Mouse (Mus musculus): ENCODE measurements around the gene Ldoc1. TPM values are rescaled to one million over a fixed set of nuclear protein-coding genes. Genes with fewer than 3 reads are reported as not detected.

Gene Ldoc1
- total RNA-seq (2018; cell fraction: chromatin; rRNA removed): not detected
- total RNA-seq (2018; cell fraction: cytosol; rRNA removed): not detected
- not detected for total RNA-seq (2018; cell fraction: nucleus; rRNA removed)
- polyA plus RNA-seq (2018): not detected in 3 replicates

DNA sequence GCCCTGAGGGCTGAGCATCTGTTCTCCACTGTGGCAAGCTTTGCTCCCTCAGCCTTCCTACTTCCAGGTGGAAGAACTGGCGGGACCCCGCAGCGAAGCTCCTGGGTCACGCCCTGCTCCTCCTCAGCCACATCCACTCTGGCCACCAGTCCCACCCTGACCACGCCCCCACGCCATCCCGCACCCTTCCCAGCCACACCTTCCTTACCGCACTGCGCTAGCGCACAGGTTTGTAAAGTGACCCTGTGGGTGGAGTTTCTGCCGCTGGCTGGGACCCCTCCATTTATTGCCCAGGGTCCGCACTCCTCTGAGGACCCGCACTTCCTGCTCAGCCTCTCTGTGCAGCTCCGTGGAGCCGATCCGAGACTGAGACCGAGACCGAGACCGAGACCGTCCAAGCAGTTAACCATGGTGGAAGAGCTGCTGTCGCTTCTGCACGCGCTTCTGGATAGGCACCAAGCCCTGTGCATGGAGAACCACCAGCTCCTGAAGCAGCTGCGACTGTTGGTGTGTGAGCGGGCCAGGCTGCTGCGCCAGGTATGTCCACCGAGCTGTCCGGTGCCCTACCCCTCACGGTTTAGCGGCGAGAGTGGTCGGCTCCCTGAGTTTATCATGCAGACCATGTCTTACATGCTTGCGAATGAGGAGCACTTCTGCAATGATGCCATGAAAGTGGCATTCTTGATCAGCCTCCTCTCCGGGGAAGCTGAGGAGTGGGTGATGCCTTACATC is at the start of gene Ldoc1:
Ldoc1 (plus strand) TSS at position 196 of the 732 bp plus-strand sequence.
- Histone ChIP-seq H3K79me2 (ENCODE audit: inconsistent target) (no peaks in the 10 kb centered on the region), H3K4me3 (ENCODE audit: inconsistent target) (no peak within 1 kb of the TSS), H3K27ac (no peak within 1 kb of the TSS), H3K36me3 (ENCODE audit: inconsistent target) (no peaks in the 10 kb centered on the region)
- WGBS (ENCODE audit: missing documents): 54% methylated on average over 30 of the region's 34 CpGs

DNA sequence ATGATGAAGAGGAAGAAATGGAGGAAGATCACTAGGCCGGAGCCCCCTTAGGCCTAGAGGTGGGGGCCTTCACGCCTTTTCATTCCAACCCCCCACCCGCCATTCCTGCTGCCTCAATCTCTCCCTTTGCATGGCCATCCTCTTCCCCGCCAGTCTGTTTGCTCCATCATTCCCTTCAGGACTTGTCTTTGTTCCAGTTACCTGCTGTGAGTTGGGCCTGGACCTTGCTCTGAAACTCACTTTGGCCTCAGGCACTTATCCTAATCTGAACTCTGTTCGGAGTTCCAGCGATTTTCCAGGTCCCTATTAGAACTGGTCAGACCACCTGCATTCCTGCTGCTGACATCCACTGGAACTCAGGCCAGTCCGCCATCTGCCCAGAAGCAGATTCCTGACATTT is 834 bp downstream of the Ldoc1 start:
- Histone ChIP-seq H3K4me3 (ENCODE audit: inconsistent target) (no peak overlapping the region), H3K27ac (no peak overlapping the region), H3K79me2 (ENCODE audit: inconsistent target) (no peaks in the 10 kb centered on the region), H3K36me3 (ENCODE audit: inconsistent target) (no peaks in the 10 kb centered on the region)
- WGBS (ENCODE audit: missing documents): 88% methylated on average over 7 of the region's 7 CpGs

DNA sequence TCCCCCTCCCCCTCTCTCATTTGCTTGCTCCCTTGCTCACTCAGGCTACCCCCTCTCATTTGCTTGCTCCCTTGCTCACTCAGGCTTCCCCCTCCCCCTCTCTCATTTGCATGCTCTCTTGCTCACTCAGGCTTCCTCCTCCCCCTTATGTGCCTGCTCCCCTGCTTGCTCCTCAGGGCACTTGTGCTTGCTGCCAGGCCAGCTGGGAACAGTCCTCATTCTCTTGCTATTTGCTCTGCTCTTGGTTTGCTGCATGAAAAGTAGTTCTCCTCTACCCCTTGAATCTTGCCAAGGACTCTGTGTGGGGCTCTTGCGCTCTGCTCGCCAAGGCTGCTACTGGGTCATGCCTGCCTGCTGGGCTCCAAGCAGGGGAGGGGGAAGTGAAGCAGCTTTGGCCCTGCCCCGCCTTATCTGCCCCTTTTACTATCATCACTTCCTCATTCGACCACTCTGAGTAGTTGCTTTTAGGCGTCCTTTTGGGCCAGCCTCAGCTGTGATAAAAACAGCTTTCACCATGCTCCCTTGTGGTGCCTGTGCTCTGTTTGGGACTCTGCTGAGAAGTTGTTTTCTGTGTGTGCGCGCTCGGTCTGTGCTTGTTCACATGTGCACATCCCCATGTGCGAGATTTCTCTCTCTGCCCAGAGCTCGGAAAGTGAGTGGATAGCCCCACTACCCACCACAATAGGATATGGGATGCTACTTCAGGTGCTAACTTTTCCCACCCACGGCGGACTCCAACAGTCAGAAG is 13.2 kb downstream of the Ldoc1 start:
- H3K79me2 ChIP-seq (ENCODE audit: inconsistent target): no peaks in the 10 kb centered on the region
- whole genome bisulfite sequencing (ENCODE audit: missing documents): 20% methylated on average over 12 of the region's 12 CpGs
- H3K4me3 ChIP-seq (ENCODE audit: inconsistent target): no peak overlapping the region
- H3K36me3 ChIP-seq (ENCODE audit: inconsistent target): no peaks in the 10 kb centered on the region
- H3K27ac ChIP-seq: no peak overlapping the region

DNA sequence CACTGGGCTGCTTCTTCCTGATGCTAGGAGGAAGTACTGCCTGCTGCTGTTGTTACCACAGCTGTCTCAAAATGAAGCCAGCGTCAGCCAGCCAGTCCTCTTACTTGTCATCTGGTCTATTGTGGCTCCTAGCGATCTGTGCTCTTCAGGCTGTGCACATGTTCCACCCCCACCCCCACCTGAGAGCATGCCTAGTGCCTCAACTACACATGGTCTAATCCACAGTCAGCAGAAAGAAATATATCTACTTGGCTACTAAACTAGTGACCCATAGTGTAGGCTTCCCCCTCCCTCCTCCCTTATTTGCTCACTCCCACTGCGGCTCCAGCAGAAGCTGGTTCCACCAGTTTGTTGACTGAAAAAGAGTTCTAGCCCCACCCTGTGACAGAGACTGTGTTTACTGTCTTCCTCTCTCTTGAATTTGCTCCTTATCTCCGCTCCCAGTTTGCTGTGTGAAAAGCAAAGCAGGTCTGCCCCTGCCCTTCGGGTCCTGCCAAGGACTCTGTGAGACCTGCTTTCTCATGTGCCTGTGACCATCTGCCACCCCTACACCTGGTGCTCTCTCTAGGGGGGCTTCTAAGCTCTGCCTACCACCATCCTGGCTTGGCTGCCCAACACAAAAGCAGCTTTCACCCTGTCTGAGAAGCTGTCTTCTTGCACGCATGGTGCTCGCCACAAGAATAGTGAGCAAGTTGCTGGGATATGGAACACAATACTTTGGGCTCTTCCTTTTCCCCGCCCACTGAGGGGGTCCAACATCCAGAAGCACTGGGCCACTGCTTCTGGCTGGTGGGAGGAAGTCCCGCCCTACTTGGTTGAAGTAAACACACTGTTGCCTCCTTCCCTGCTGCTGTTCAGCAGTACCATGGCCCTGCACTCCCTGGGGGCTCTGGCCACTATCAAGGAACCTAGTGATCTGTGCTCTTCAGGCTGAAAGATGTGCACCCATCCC is 14.0 kb downstream of the Ldoc1 start:
- Histone ChIP-seq H3K36me3 (ENCODE audit: inconsistent target) (no peaks in the 10 kb centered on the region), H3K79me2 (ENCODE audit: inconsistent target) (no peaks in the 10 kb centered on the region), H3K27ac (no peak overlapping the region), H3K4me3 (ENCODE audit: inconsistent target) (no peak overlapping the region)
- WGBS (ENCODE audit: missing documents): 54% methylated on average over 9 of the region's 9 CpGs

DNA sequence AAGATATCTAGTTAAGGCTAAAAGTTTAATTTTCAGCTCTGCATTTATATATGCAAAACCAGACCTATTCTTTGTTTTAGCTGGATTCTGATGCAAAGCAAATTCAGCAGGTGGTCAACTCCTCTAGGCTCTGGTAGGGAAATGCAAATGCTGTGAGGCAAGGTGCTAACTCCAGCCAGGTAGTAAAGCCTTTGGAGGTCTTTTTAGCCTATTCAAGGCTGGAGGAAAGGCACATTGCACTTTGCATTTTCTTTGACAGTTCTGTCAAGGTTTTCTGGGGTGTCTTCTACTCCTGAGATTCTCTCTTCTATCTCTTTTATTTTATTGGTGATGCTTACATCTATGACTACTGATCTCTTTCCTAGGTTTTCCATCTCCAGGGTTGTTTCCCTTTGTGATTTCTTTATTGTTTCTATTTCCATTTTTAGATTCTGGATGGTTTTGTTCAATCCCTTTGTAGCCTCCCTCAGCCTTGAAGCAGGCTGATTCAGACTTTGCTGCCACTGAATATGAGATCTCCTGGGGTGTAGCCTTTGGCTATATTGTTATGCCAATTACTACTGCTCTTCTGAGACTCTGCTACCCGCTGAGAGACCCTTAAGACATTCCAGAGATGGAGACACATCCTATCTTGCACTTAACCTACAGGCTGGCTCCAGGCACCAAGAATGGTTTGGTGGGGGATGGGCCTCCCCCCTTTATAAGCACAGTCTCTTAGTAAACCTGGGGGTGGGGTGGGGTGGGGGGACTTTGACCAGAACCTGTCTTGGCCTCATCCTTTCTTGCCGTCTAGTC is 18.4 kb downstream of the Ldoc1 start:
- H3K4me3 ChIP-seq (ENCODE audit: inconsistent target): no peak overlapping the region
- WGBS (ENCODE audit: missing documents): 54% methylated on average over 2 of the region's 2 CpGs

More for the DNA sequence above, 18.4 kb downstream of the Ldoc1 start:
- H3K27ac ChIP-seq: no peak overlapping the region
- H3K79me2 ChIP-seq (ENCODE audit: inconsistent target): no peaks in the 10 kb centered on the region
- no peaks in the 10 kb centered on the region for H3K36me3 ChIP-seq (ENCODE audit: inconsistent target)

All from macrophage (primary cell).